Mouse (Mus musculus) megakaryocyte-erythroid progenitor cell, adult 5 weeks (primary cell): ENCODE data around the gene Frmd5. TPM values are rescaled to one million over a fixed set of nuclear protein-coding genes. Genes with fewer than 3 reads are reported as not detected.

ENCODE experiments used
- polyA plus RNA-seq: library from polyadenylated mRNA; stranded (reverse); fragments of >175 nt; gene quantifications from 2 replicates; pipeline ENCODE4 v1.2.3, GENCODE M21; 2012

Gene Frmd5
- polyA plus RNA-seq: 0.03 TPM in 1 of 2 replicates, not detected in the other

GRCm38 (mm10) chr2:121806959-121807653, at the start of gene Frmd5:
TSS of gene Frmd5 (minus strand) at chr2:121807087.

GRCm38 (mm10) chr2:121505942-121506882, 300.7 kb downstream of the Frmd5 start, which contains the start of the genes Mfap1a and Wdr76:
TSS of gene Mfap1a (minus strand) at chr2:121506665.
TSS of gene Wdr76 (plus strand) at chr2:121506723.

Other genes with a start within 250 kb of the Frmd5 start
- 5.8 and 7.4 TPM in 2 replicates for gene Casc4, start 59.9 kb upstream of the Frmd5 start, polyA plus RNA-seq
- gene Ctdspl2, start 148.9 kb upstream of the Frmd5 start, polyA plus RNA-seq: 2.6 and 4.0 TPM in 2 replicates
- gene Mageb3, start 149.0 kb upstream of the Frmd5 start, polyA plus RNA-seq: 0.03 and 0.13 TPM in 2 replicates
- 47.6 and 78.2 TPM in 2 replicates for gene Eif3j1, start 221.5 kb upstream of the Frmd5 start, polyA plus RNA-seq